Mouse (Mus musculus) stomach, embryonic 16.5 days (tissue): ENCODE data around the gene Ttc4. TPM values are rescaled to one million over a fixed set of nuclear protein-coding genes. Genes with fewer than 3 reads are reported as not detected.

Experiments used
- ATAC-seq: fragments of 200-750 bp; cut with Nextera tagmentation; 2 replicates; pipeline ENCODE4 v1.8.0; 2017; ENCODE audit warnings: moderate number of reproducible peaks, moderate TSS enrichment; ENCODE audit not compliant: insufficient read depth, low FRiP score
- H3K27ac ChIP-seq: fragments of 300-500 bp; sonication (generic); 2 replicates; pipeline ENCODE4 v1.5.1; 2014; ENCODE audit warnings: low read length
- H3K27me3 ChIP-seq: fragments of 300-500 bp; sonication (generic); 2 replicates; pipeline ENCODE4 v1.6.1; 2014; ENCODE audit warnings: low read length, control low read depth, mixed read lengths; ENCODE audit not compliant: control insufficient read depth, insufficient read depth
- H3K36me3 ChIP-seq: fragments of 300-500 bp; sonication (generic); 2 replicates; pipeline ENCODE4 v1.6.1; 2014; ENCODE audit warnings: low read length; ENCODE audit not compliant: control insufficient read depth, insufficient read depth
- H3K4me1 ChIP-seq: fragments of 300-500 bp; sonication (generic); 2 replicates; pipeline ENCODE4 v1.6.1; 2014; ENCODE audit warnings: low read length, control low read depth, mixed read lengths; ENCODE audit not compliant: control insufficient read depth, insufficient read depth
- H3K4me2 ChIP-seq: fragments of 300-500 bp; sonication (generic); 2 replicates; pipeline ENCODE4 v1.6.1; 2014; ENCODE audit warnings: low read depth, low read length, mixed read lengths
- H3K4me3 ChIP-seq: fragments of 300-500 bp; sonication (generic); replicated peaks from 2 replicates; pipeline ENCODE4 v1.5.1; 2014; ENCODE audit warnings: mild to moderate bottlenecking, low read length
- H3K9ac ChIP-seq: fragments of 300-500 bp; sonication (generic); 2 replicates; pipeline ENCODE4 v1.6.1; 2014; ENCODE audit warnings: low read length
- H3K9me3 ChIP-seq: fragments of 300-500 bp; sonication (generic); replicated peaks from 2 replicates; pipeline ENCODE4 v1.6.1; 2016; ENCODE audit warnings: low read length, control low read depth; ENCODE audit not compliant: control insufficient read depth
- WGBS: fragments of 180-500 bp; shearing (Covaris S2); extraction: QIAGEN DNeasy Blood & Tissue Kit; methylation state at CpG from one replicate; pipeline ENCODE4 v1.1.7; 2014; 5-methylcytosine and 5-hydroxymethylcytosine counted together
- polyA plus RNA-seq: library from polyadenylated mRNA; unstranded; fragments of >200 nt; fragmentation: Nextera tagmentation; extraction: Ambion mirVana; gene quantifications from 2 replicates; pipeline ENCODE4 v1.2.1, GENCODE M21; 2015

Ttc4 gene
- polyA plus RNA-seq, 1 experiment from 2014 or later, result 82.7 TPM

GRCm38 (mm10) chr4:106613560-106613959 is 65.2 kb downstream of the Ttc4 start:
- Histone ChIP-seq H3K4me1 (peaks cover 4% of the 10 kb centered on the region; the same call in 1 of the 2 replicates), H3K4me3 (no peak overlapping the region), H3K27ac (no peak overlapping the region), H3K9me3 (no peaks in the 10 kb centered on the region), H3K27me3 (no peaks in the 10 kb centered on the region), H3K4me2 (no peak overlapping the region), H3K36me3 (no peaks in the 10 kb centered on the region), H3K9ac (no peak overlapping the region)
- 56% methylated on average over 3 of the region's 3 CpGs for WGBS
- ATAC-seq, result no peak

GRCm38 (mm10) chr4:106613105-106613504 is 65.6 kb downstream of the Ttc4 start:
- Histone ChIP-seq H3K27ac (no peak overlapping the region), H3K9ac (no peak overlapping the region), H3K27me3 (no peaks in the 10 kb centered on the region), H3K4me1 (peaks cover 4% of the 10 kb centered on the region; the same call in 1 of the 2 replicates), H3K36me3 (no peaks in the 10 kb centered on the region), H3K9me3 (0 out of 2 replicates have a peak, but pooled peaks cover 4% of the 10 kb centered on the region), H3K4me3 (no peak overlapping the region), H3K4me2 (no peak overlapping the region)
- 73% methylated on average over 8 of the region's 8 CpGs for WGBS
- ATAC-seq, result no peak

Other genes with a start within 250 kb of the Ttc4 start
- 23.0 and 24.7 TPM in 2 replicates for gene Pcsk9, start 214.6 kb downstream of the Ttc4 start, polyA plus RNA-seq
- not detected in 2 replicates for gene Bsnd, start 186.7 kb downstream of the Ttc4 start, polyA plus RNA-seq
- 4.2 and 4.9 TPM in 2 replicates for gene Dhcr24, start 117.9 kb downstream of the Ttc4 start, polyA plus RNA-seq
- gene Lexm, start 61.7 kb downstream of the Ttc4 start, polyA plus RNA-seq, result not detected in 2 replicates
- gene Ttc22, start 56.5 kb downstream of the Ttc4 start, polyA plus RNA-seq, result 12.6 and 15.3 TPM in 2 replicates
- gene Pars2, start 27.9 kb downstream of the Ttc4 start, polyA plus RNA-seq, result 12.8 and 13.8 TPM in 2 replicates
- 0.14 TPM in 1 of 2 replicates, not detected in the other for gene Mroh7, start 52.0 kb upstream of the Ttc4 start, polyA plus RNA-seq
- 5.4 and 7.7 TPM in 2 replicates for gene Fam151a, start 54.9 kb upstream of the Ttc4 start, polyA plus RNA-seq
- 7.9 and 10.5 TPM in 2 replicates for gene Acot11, start 126.1 kb upstream of the Ttc4 start, polyA plus RNA-seq
- gene Ssbp3, start 231.8 kb upstream of the Ttc4 start, polyA plus RNA-seq, result 48.4 and 52.8 TPM in 2 replicates